Mouse (Mus musculus) adrenal gland, postnatal 36 days (tissue): ENCODE data around the gene Traf3. TPM values are rescaled to one million over a fixed set of nuclear protein-coding genes. Genes with fewer than 3 reads are reported as not detected.
A peak's percentile ranks its signal among the peaks of the same experiment; 100 is the strongest.

Experiments used
- DNase-seq, 2 experiments: peaks; one replicate each; pipeline ENCODE4 v3.0.0; 2021; ENCODE audit warnings: mixed read lengths in 1 of 2
- long read RNA-seq, 2 experiments: library from polyadenylated mRNA; stranded (forward); transcript quantifications; one replicate each; pipeline ENCODE4 v2.0.0; 2021; ENCODE audit warnings: borderline sequencing depth in 2 of 2
- total RNA-seq, 2 experiments: library from RNA; stranded (reverse); gene quantifications; 2 replicates each; pipeline ENCODE4 v1.2.3; 2021

Traf3 gene
- 10 to 100 TPM; 28.9 to 30.9 TPM for total RNA-seq
- long read RNA-seq, experiment 1, full-length matches to known transcripts, result 1 of 7 reads
- long read RNA-seq, experiment 1, partial matches to known transcripts, result 0 of 7 reads
- long read RNA-seq, experiment 1, other reads (novel, unspliced or antisense), result 6 of 7 reads
- long read RNA-seq, experiment 2, full-length matches to known transcripts, result 1 of 3 reads
- long read RNA-seq, experiment 2, partial matches to known transcripts, result 1 of 3 reads
- long read RNA-seq, experiment 2, other reads (novel, unspliced or antisense), result 1 of 3 reads

GRCm38 (mm10) chr12:111165831-111166591 lies at the start of gene Traf3:
Traf3 (plus strand) TSS chr12:111166370.
- peak; percentile 77 to 87 for DNase-seq

- DNase-seq, result no peak
Measured at GRCm38 (mm10) chr12:111119506-111120085, 46.6 kb upstream of the Traf3 start.

GRCm38 (mm10) chr12:111120976-111121645 lies 45.1 kb upstream of the Traf3 start:
- no peak for DNase-seq

GRCm38 (mm10) chr12:111122332-111122852 lies 43.8 kb upstream of the Traf3 start:
- peak; percentile 13 to 40 for DNase-seq

- DNase-seq, result no peak
Measured at GRCm38 (mm10) chr12:111124601-111125260, 41.4 kb upstream of the Traf3 start.

GRCm38 (mm10) chr12:111125666-111126065 lies 40.5 kb upstream of the Traf3 start:
- DNase-seq, result no peak

GRCm38 (mm10) chr12:111134169-111134568 lies 32.0 kb upstream of the Traf3 start:
- no peak for DNase-seq

- DNase-seq, result no peak
Measured at GRCm38 (mm10) chr12:111134791-111135733, 31.1 kb upstream of the Traf3 start.

- DNase-seq, result no peak
Measured at GRCm38 (mm10) chr12:111135953-111136352, 30.2 kb upstream of the Traf3 start.

GRCm38 (mm10) chr12:111137079-111137478 lies 29.1 kb upstream of the Traf3 start:
- no peak for DNase-seq

GRCm38 (mm10) chr12:111143005-111143508 lies 23.1 kb upstream of the Traf3 start:
- no peak for DNase-seq

GRCm38 (mm10) chr12:111143509-111144063 lies 22.6 kb upstream of the Traf3 start:
- no peak for DNase-seq

GRCm38 (mm10) chr12:111144598-111144997 lies 21.6 kb upstream of the Traf3 start:
- DNase-seq, result no peak

GRCm38 (mm10) chr12:111145269-111145668 lies 20.9 kb upstream of the Traf3 start:
- DNase-seq, result no peak

GRCm38 (mm10) chr12:111149495-111150235 lies 16.5 kb upstream of the Traf3 start:
- no peak for DNase-seq

GRCm38 (mm10) chr12:111150236-111150596 lies 16.0 kb upstream of the Traf3 start:
- DNase-seq, result peak; percentile 20 to 51

- no peak for DNase-seq
Measured at GRCm38 (mm10) chr12:111151422-111152156, 14.6 kb upstream of the Traf3 start.

- DNase-seq, result no peak
Measured at GRCm38 (mm10) chr12:111152579-111152978, 13.6 kb upstream of the Traf3 start.
